Comparison of ENCODE assay signal across 8 mouse cellular contexts in genomic region chr3:122103864-122104808, GRCm38 (mm10). TPM values are rescaled to one million over a fixed set of nuclear protein-coding genes. Genes with fewer than 3 reads are reported as not detected.
A peak's percentile ranks its signal among the peaks of the same experiment; 100 is the strongest.
DNase-seq lines count a peak whose midpoint lies in the region; ATAC-seq and TF ChIP-seq lines count a peak whose summit lies in the region.

No protein-coding gene starts in this region.

- 32% methylated on average over 20 of the region's 20 CpGs for WGBS in embryonic facial prominence, embryonic 13.5 days
- 18% methylated on average over 20 of the region's 20 CpGs for WGBS in kidney, adult 2 months
- WGBS in limb, embryonic 13.5 days, result 31% methylated on average over 20 of the region's 20 CpGs
- 27% methylated on average over 20 of the region's 20 CpGs for WGBS in midbrain, embryonic 16.5 days
- WGBS in spleen, adult 2 months, result 52% methylated on average over 20 of the region's 20 CpGs

- peak; percentile 73 for DNase-seq in CD4-positive, CD25-positive, alpha-beta regulatory T cell, adult 2 months (ENCODE audit: low read depth, low spot score)
- DNase-seq in heart, adult 18-20 months, result peak; percentile 90 to 98
- peak; percentile 94 for DNase-seq in kidney, adult 2 months
- DNase-seq in spleen, adult 2 months (ENCODE audit: low read depth in 1 of 2, low spot score in 2 of 2), result peak in 1 of 2 experiments; percentile 53

- TF ChIP-seq CTCF in kidney, adult 2 months (conservative IDR thresholded peaks at IDR 0.05; ENCODE audit: insufficient read depth, insufficient read length, low read depth, low read length), result peak; percentile 91
- peak; percentile 72; the same call in 1 of the 2 replicates for TF ChIP-seq CTCF in spleen, adult 2 months (IDR thresholded peaks at IDR 0.05; ENCODE audit: extremely low read depth, insufficient read depth, insufficient read length, insufficient replicate concordance)

- no peak overlapping the region; the same call in 1 of the 2 replicates for H3K27ac ChIP-seq in embryonic facial prominence, embryonic 13.5 days
- peak overlapping the region; percentile 60 for H3K27ac ChIP-seq in kidney, adult 2 months (ENCODE audit: insufficient read depth, low read depth, low read length)
- peak overlapping the region; percentile 28; the same call in 1 of the 2 replicates for H3K27ac ChIP-seq in limb, embryonic 13.5 days
- no peak overlapping the region for H3K27ac ChIP-seq in midbrain, embryonic 16.5 days (ENCODE audit: low read length)
- no peak overlapping the region for H3K27ac ChIP-seq in spleen, adult 2 months (ENCODE audit: insufficient read depth, low read length)

- H3K9me3 ChIP-seq in embryonic facial prominence, embryonic 13.5 days, result no peaks in the 10 kb centered on the region
- H3K9me3 ChIP-seq in limb, embryonic 13.5 days, result no peaks in the 10 kb centered on the region
- H3K9me3 ChIP-seq in midbrain, embryonic 16.5 days (replicated peaks; ENCODE audit: control insufficient read depth, low read length, poor library complexity, severe bottlenecking), result no peaks in the 10 kb centered on the region

- no peak for ATAC-seq in CD4-positive, CD25-positive, alpha-beta regulatory T cell, adult 4 months
- ATAC-seq in embryonic facial prominence, embryonic 13.5 days (ENCODE audit: insufficient number of reproducible peaks, insufficient read depth, low FRiP score, low TSS enrichment, low read depth), result 0 out of 2 replicates have a peak, but pooled peaks have one; percentile 41
- ATAC-seq in limb, embryonic 13.5 days (ENCODE audit: low FRiP score, low read depth), result peak; percentile 73
- ATAC-seq in midbrain, embryonic 16.5 days, result peak; percentile 66; the same call in 1 of the 2 replicates

- H3K4me2 ChIP-seq in embryonic facial prominence, embryonic 13.5 days, result peak overlapping the region; percentile 51
- H3K4me2 ChIP-seq in limb, embryonic 13.5 days (replicated peaks), result peak overlapping the region; percentile 62
- H3K4me2 ChIP-seq in midbrain, embryonic 16.5 days (ENCODE audit: low read length), result peak overlapping the region; percentile 23; the same call in 1 of the 2 replicates

- peaks cover 5% of the 10 kb centered on the region for H3K4me1 ChIP-seq in embryonic facial prominence, embryonic 13.5 days
- peaks cover 10% of the 10 kb centered on the region; the same call in 1 of the 2 replicates for H3K4me1 ChIP-seq in kidney, adult 2 months (ENCODE audit: control insufficient read depth, insufficient read depth, low read length)
- H3K4me1 ChIP-seq in limb, embryonic 13.5 days, result peaks cover 8% of the 10 kb centered on the region
- H3K4me1 ChIP-seq in midbrain, embryonic 16.5 days (ENCODE audit: control insufficient read depth, insufficient read depth, low read length), result no peaks in the 10 kb centered on the region
- H3K4me1 ChIP-seq in spleen, adult 2 months (ENCODE audit: control insufficient read depth, insufficient read depth, insufficient read length), result no peaks in the 10 kb centered on the region

- no peaks in the 10 kb centered on the region for H3K27me3 ChIP-seq in embryonic facial prominence, embryonic 13.5 days
- H3K27me3 ChIP-seq in kidney, adult 2 months (replicated peaks; ENCODE audit: control insufficient read depth, insufficient read depth, low read length), result no peaks in the 10 kb centered on the region
- H3K27me3 ChIP-seq in limb, embryonic 13.5 days, result no peaks in the 10 kb centered on the region
- no peaks in the 10 kb centered on the region for H3K27me3 ChIP-seq in midbrain, embryonic 16.5 days (ENCODE audit: control insufficient read depth, insufficient read depth, low read depth, low read length)
- no peaks in the 10 kb centered on the region for H3K27me3 ChIP-seq in spleen, adult 2 months (ENCODE audit: control insufficient read depth, insufficient read depth, low read length)

- peak overlapping the region; percentile 23 for H3K4me3 ChIP-seq in embryonic facial prominence, embryonic 13.5 days
- H3K4me3 ChIP-seq in kidney, adult 2 months (ENCODE audit: insufficient read depth, low read depth, low read length), result peak overlapping the region; percentile 18; the same call in 1 of the 2 replicates
- H3K4me3 ChIP-seq in limb, embryonic 13.5 days, result peak overlapping the region; percentile 31
- no peak overlapping the region for H3K4me3 ChIP-seq in midbrain, embryonic 16.5 days (ENCODE audit: low read depth, low read length)
- no peak overlapping the region for H3K4me3 ChIP-seq in spleen, adult 2 months (ENCODE audit: extremely low read depth, insufficient read depth, insufficient read length)

- TF ChIP-seq POLR2A in kidney, adult 2 months (IDR thresholded peaks at IDR 0.05; ENCODE audit: low read depth, low read length), result no peak
- TF ChIP-seq POLR2A in spleen, adult 2 months (IDR thresholded peaks at IDR 0.05; ENCODE audit: low read depth, low read length), result no peak

- no peaks in the 10 kb centered on the region for H3K36me3 ChIP-seq in embryonic facial prominence, embryonic 13.5 days
- H3K36me3 ChIP-seq in kidney, adult 2 months (ENCODE audit: control insufficient read depth, insufficient read depth, low read length), result no peaks in the 10 kb centered on the region
- H3K36me3 ChIP-seq in limb, embryonic 13.5 days, result no peaks in the 10 kb centered on the region
- H3K36me3 ChIP-seq in midbrain, embryonic 16.5 days (ENCODE audit: control insufficient read depth, insufficient read depth, low read length), result no peaks in the 10 kb centered on the region
- H3K36me3 ChIP-seq in spleen, adult 2 months (ENCODE audit: control insufficient read depth, insufficient read depth, low read length), result no peaks in the 10 kb centered on the region

- H3K9ac ChIP-seq in embryonic facial prominence, embryonic 13.5 days, result 0 out of 2 replicates have a peak overlapping the region, but pooled peaks have one; percentile 3
- H3K9ac ChIP-seq in limb, embryonic 13.5 days, result 0 out of 2 replicates have a peak overlapping the region, but pooled peaks have one; percentile 32
- no peak overlapping the region for H3K9ac ChIP-seq in midbrain, embryonic 16.5 days (ENCODE audit: low read depth, low read length)

RNA-seq across cellular contexts. Expression of gene Abca4, which starts 59.9 kb away (rescaled TPM):
- not detected for polyA plus RNA-seq in CD4-positive, CD25-positive, alpha-beta regulatory T cell, adult 4 months (2017; shearing (Covaris generic))
- 0.65 and 0.94 TPM in 2 replicates for polyA plus RNA-seq in embryonic facial prominence, embryonic 13.5 days (2015; fragmentation: Nextera tagmentation; extraction: Ambion mirVana)
- 1 to 10 TPM; 1.7 to 2.1 TPM for total RNA-seq in heart, adult 18-20 months (2021)
- polyA plus RNA-seq in kidney, adult 2 months (2012; rRNA removed), result 8.2 and 9.9 TPM in 2 replicates
- polyA plus RNA-seq in limb, embryonic 13.5 days (2015; fragmentation: Nextera tagmentation; extraction: Ambion mirVana), result 0.83 and 1.3 TPM in 2 replicates
- 0.93 and 1.7 TPM in 2 replicates for polyA plus RNA-seq in midbrain, embryonic 16.5 days (2015; fragmentation: Nextera tagmentation; extraction: Ambion mirVana)
- polyA plus RNA-seq in spleen, adult 2 months (2012; rRNA removed), result 0.30 and 0.48 TPM in 2 replicates

Comparison
In these comparisons a context has a peak if more than half of its experiments do, and no peak if none do; other contexts are left out.
1. H3K27ac ChIP-seq: peak in kidney, adult 2 months (single experiment) and limb, embryonic 13.5 days (single experiment); none in embryonic facial prominence, embryonic 13.5 days (single experiment), midbrain, embryonic 16.5 days (single experiment) and spleen, adult 2 months (single experiment).
2. H3K4me3 ChIP-seq: peak in embryonic facial prominence, embryonic 13.5 days (single experiment), kidney, adult 2 months (single experiment) and limb, embryonic 13.5 days (single experiment); none in midbrain, embryonic 16.5 days (single experiment) and spleen, adult 2 months (single experiment).
3. Peak in every context shown above with its lines, with median percentiles within 50 percentile points of each other: H3K4me2 ChIP-seq.